Mouse (Mus musculus) forebrain, postnatal 0 days (tissue): ENCODE data around the gene AL732309.1. TPM values are rescaled to one million over a fixed set of nuclear protein-coding genes. Genes with fewer than 3 reads are reported as not detected.

Experiments
- ATAC-seq: fragments of 200-750 bp; cut with Nextera tagmentation; 2 replicates; pipeline ENCODE4 v1.8.0; 2017; ENCODE audit warnings: mild to moderate bottlenecking, moderate library complexity
- DNase-seq: peaks from one replicate; pipeline ENCODE4 v3.0.0-alpha.2; 2015
- H3K27ac ChIP-seq: fragments of 300-500 bp; sonication (generic); 2 replicates; pipeline ENCODE4 v1.5.1; 2014; ENCODE audit warnings: low read depth, mild to moderate bottlenecking, antibody characterized with exemption, low read length, moderate library complexity, mixed read lengths
- H3K27me3 ChIP-seq: fragments of 300-500 bp; sonication (generic); 2 replicates; pipeline ENCODE4 v1.6.1; 2014; ENCODE audit warnings: mild to moderate bottlenecking, low read length, mixed read lengths; ENCODE audit not compliant: insufficient read depth
- H3K36me3 ChIP-seq: fragments of 300-500 bp; sonication (generic); 2 replicates; pipeline ENCODE4 v1.6.1; 2014; ENCODE audit warnings: mild to moderate bottlenecking, moderate library complexity; ENCODE audit not compliant: insufficient read depth
- H3K4me1 ChIP-seq: fragments of 300-500 bp; sonication (generic); 2 replicates; pipeline ENCODE4 v1.6.1; 2014; ENCODE audit warnings: antibody characterized with exemption; ENCODE audit not compliant: insufficient read depth
- H3K4me2 ChIP-seq: fragments of 300-500 bp; sonication (generic); 2 replicates; pipeline ENCODE4 v1.6.1; 2014; ENCODE audit warnings: low read depth, mild to moderate bottlenecking, moderate library complexity
- H3K4me3 ChIP-seq: fragments of 300-500 bp; sonication (generic); 2 replicates; pipeline ENCODE4 v1.5.1; 2014; ENCODE audit warnings: low read depth, low read length, mixed read lengths
- H3K9ac ChIP-seq: fragments of 300-500 bp; sonication (generic); 2 replicates; pipeline ENCODE4 v1.6.1; 2014; ENCODE audit warnings: mild to moderate bottlenecking
- H3K9me3 ChIP-seq: fragments of 300-500 bp; sonication (generic); 2 replicates; pipeline ENCODE4 v1.6.1; 2016; ENCODE audit warnings: low read length
- CTCF ChIP-seq: sonication (generic); IDR thresholded peaks from 2 replicates; pipeline ENCODE4 v1.5.1; 2016; ENCODE audit warnings: antibody characterized with exemption, control low read depth, low read depth
- WGBS: fragments of 180-500 bp; shearing (Covaris S2); extraction: QIAGEN DNeasy Blood & Tissue Kit; methylation state at CpG from one replicate; pipeline ENCODE4 v1.1.7; 2014; 5-methylcytosine and 5-hydroxymethylcytosine counted together
- polyA plus RNA-seq: library from polyadenylated mRNA; unstranded; fragments of >200 nt; fragmentation: Nextera tagmentation; extraction: Ambion mirVana; gene quantifications from 2 replicates; pipeline ENCODE4 v1.2.1, GENCODE M21; 2015
- total RNA-seq: library from RNA; depleted of rRNA; stranded (reverse); fragments of >200 nt; gene quantifications from 2 replicates; pipeline ENCODE4 v1.2.3, GENCODE M21; 2014

Gene AL732309.1
- total and polyA plus RNA-seq, 2 experiments from 2014 or later, result 3.0 to 10.1 TPM

DNA sequence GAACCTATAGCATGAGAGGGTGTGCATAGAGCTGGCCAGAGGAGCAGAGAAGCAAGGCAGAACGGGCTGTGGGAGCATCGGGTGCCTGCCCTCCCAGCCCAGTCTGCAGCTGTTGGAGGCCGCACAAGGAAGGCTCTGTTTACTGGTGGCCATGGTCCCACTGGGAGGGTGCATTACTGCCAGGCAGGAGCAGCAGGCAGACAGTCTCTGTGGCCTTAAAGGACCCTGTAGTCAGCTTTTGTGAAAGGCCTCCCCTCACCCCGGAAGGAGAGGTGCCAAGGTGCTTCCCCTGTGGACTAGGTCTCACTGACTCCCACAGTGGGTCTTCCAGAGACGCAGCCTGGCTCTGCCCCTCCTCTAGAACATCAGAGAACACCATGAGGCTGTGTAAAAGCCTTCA lies 19.8 kb downstream of the AL732309.1 start:
- no peak for TF ChIP-seq CTCF
- DNase-seq, result no peak

DNA sequence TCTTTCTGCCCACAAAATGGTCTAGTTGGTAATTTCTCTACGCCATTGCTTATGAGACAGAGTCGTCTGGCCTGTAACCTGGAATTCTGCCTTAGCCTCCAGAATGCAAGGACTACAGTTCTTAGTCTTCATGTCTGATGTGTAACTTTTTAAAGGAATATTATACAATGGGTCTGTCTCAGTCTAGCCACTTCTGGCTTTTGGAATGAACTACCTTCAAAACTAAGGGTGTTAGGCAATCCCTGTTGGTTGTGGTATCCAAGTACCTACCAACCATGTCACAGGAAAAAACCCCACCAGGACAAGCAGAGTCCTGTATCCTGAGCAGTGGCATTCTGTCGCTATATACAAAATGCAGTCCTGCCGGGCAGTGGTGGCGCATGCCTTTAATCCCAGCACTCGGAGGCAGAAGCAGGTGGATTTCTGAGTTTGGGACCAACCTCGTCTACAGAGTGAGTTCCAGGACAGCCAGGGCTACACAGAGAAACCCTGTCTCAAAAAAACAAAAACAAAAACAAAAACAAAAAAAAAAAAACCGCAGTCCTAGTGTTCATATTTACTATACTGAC lies 20.8 kb downstream of the AL732309.1 start:
- Histone ChIP-seq H3K27ac (peak overlapping the region; percentile 96), H3K4me3 (no peak overlapping the region), H3K4me1 (peaks cover 18% of the 10 kb centered on the region; the same call in 1 of the 2 replicates), H3K9ac (no peak overlapping the region), H3K36me3 (no peaks in the 10 kb centered on the region), H3K9me3 (no peaks in the 10 kb centered on the region), H3K27me3 (no peaks in the 10 kb centered on the region), H3K4me2 (peak overlapping the region; percentile 58; the same call in 1 of the 2 replicates)
- WGBS, result 73% methylated on average over 8 of the region's 8 CpGs
- TF ChIP-seq CTCF, result no peak
- DNase-seq (no peak), ATAC-seq (no peak)

More for the DNA sequence above, 19.8 kb downstream of the AL732309.1 start:
- H3K27me3 ChIP-seq, result no peaks in the 10 kb centered on the region
- H3K9ac ChIP-seq, result no peak overlapping the region
- no peaks in the 10 kb centered on the region for H3K36me3 ChIP-seq
- no peak for ATAC-seq
- H3K4me3 ChIP-seq, result no peak overlapping the region
- no peaks in the 10 kb centered on the region for H3K9me3 ChIP-seq
- 83% methylated on average over 5 of the region's 5 CpGs for WGBS
- H3K27ac ChIP-seq, result no peak overlapping the region; the same call in 1 of the 2 replicates
- H3K4me2 ChIP-seq, result no peak overlapping the region
- H3K4me1 ChIP-seq, result peaks cover 18% of the 10 kb centered on the region; the same call in 1 of the 2 replicates

DNA sequence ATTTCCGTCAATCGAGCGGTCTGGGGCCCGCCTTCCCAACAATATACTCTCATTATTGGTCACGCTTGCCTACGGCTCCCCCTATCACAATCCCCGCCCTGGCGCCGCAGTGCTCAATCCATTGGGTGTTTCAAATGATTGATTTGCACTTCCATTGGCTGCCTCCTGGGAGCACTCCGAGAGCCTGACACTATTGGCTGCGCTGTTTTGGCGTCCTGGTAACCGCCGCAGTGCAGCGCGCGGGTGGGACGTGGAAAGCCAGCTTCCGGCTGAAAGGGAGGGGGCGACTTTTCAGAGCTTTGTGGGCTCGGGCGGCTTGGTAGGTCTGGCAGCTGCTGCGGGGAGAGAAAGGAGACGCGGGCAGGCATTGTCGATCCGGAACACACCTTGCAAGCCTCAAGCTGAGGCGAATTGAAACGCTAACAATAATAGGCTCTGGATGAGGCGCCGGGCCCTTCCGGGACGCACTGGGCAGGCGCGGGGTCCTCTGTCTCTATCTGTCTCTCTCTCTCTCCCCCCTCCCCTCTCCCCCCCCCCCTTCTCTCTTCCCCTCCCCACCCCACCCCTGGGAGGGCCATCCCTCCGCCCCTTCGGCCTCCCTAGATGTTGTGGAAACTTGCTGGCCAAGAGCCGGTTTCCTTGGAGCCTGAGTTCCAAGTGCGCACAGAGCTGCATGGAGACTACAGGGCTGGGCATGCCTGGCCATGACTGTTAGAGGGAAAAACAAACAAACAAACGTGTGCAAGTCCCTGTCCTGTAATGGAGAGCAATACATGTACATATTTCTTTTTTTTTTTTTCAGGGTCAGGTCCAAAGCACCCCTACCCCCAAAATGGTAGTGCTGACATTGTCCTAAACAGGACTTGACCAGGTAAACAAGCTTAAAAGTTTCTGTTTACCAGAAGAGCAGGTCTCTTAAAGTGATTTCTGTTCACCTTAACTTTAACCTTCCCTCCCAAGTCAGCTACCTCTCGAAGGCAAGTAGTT lies 21.6 kb downstream of the AL732309.1 start:
- ATAC-seq, result peak; percentile 96
- 0 out of 2 replicates have a peak, but pooled peaks have one; percentile 11 for TF ChIP-seq CTCF
- Histone ChIP-seq H3K9ac (peak overlapping the region; percentile 63), H3K4me3 (peak overlapping the region; percentile 88), H3K9me3 (no peaks in the 10 kb centered on the region), H3K36me3 (no peaks in the 10 kb centered on the region), H3K4me1 (peaks cover 18% of the 10 kb centered on the region; the same call in 1 of the 2 replicates), H3K27me3 (no peaks in the 10 kb centered on the region), H3K4me2 (peak overlapping the region; percentile 58), H3K27ac (peak overlapping the region; percentile 96)
- WGBS, result 2% methylated on average over 41 of the region's 41 CpGs
- DNase-seq, result peak; percentile 100

DNA sequence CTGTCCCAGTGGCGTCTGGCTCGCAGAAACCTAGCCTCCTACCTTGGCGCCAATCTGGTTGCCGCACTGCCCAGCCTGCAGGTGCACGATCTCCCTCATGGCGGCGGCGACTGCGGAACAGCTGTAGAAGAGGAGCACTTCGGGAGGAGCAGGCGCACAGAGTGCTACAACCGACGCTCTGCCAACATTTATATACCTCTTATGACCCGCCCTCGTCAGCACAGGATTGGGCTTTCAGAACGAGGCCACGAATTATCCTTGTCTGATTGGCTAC lies 22.2 kb downstream of the AL732309.1 start, which contains the start of gene Tubb4b:
Gene Tubb4b, minus strand, starts transcription at position 211 of the 274 bp plus-strand sequence.
- Histone ChIP-seq H3K36me3 (no peaks in the 10 kb centered on the region), H3K27ac (peak within 1 kb of the TSS; percentile 96), H3K4me2 (peak within 1 kb of the TSS; percentile 78), H3K27me3 (no peaks in the 10 kb centered on the region), H3K4me1 (peaks cover 18% of the 10 kb centered on the region; the same call in 1 of the 2 replicates), H3K9ac (peak within 1 kb of the TSS; percentile 86), H3K9me3 (no peaks in the 10 kb centered on the region), H3K4me3 (peak within 1 kb of the TSS; percentile 88)
- ATAC-seq, result no peak
- DNase-seq, result no peak
- WGBS, result 3% methylated on average over 17 of the region's 17 CpGs
- TF ChIP-seq CTCF, result peak; percentile 60

DNA sequence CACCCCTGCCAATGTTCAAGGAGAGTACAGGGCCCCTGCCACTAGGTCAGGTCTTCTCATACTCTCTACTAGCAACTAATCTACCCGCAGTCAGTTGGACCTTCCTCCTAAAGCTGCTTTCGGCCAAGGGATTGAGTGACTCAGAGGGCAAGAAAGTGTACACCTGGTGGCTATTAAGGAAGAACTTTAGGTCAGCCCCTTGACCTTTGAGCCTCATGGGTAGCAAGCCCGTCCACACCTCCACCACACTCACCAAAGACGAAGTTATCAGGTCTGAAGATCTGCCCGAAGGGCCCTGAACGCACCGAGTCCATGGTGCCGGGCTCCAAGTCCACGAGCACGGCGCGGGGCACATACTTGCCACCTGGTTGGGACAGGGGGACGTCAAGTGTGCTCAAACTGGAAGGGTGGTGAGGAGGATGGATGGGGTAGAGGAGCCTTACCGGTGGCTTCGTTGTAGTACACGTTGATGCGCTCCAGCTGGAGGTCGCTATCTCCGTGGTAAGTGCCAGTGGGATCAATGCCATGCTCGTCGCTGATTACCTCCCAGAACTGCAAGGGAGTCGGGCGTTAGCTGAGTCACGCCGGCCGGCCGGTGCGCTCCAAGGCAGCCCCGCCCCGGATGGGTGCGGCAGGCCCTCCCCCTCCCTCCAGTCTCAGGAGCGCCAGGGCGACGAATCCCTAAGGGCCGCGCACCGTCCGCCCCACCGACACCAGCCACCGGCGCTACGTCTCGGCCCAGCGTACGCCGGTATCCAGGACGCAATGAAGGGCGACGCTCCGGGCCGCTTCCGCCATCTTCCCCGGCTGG lies 22.8 kb downstream of the AL732309.1 start:
- H3K4me1 ChIP-seq, result peaks cover 15% of the 10 kb centered on the region; the same call in 1 of the 2 replicates
- TF ChIP-seq CTCF, result no peak
- H3K9me3 ChIP-seq, result no peaks in the 10 kb centered on the region
- peak overlapping the region; percentile 88 for H3K4me3 ChIP-seq
- no peaks in the 10 kb centered on the region for H3K36me3 ChIP-seq
- H3K9ac ChIP-seq, result peak overlapping the region; percentile 86
- WGBS, result 3% methylated on average over 53 of the region's 53 CpGs
- H3K4me2 ChIP-seq, result peak overlapping the region; percentile 78
- peak overlapping the region; percentile 92 for H3K27ac ChIP-seq
- no peaks in the 10 kb centered on the region for H3K27me3 ChIP-seq
- no peak for DNase-seq
- peak; percentile 7 for ATAC-seq

DNA sequence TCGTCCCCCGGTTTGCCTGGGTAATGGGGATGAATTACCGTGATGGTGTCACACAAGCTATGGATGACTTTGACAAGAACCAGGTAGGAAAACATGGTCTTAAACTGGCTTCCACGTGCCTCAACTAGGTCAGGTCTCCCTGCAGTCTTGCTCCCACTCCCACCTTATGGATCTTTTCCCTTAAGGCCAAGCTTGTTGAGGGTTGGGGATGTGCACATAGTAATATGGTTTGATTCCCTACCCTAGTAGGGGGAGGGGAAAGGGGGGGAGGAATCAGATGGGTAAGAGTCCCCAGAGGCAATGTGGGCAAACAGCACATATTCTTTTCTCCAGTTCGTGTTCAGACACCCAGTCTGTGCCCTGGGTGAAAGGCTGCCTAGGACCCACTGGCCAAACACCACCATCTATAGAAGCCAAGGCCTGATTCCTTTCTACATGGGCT lies 25.3 kb downstream of the AL732309.1 start:
- TF ChIP-seq CTCF, result no peak
- H3K27me3 ChIP-seq, result no peaks in the 10 kb centered on the region
- no peak for ATAC-seq
- H3K4me3 ChIP-seq, result no peak overlapping the region
- WGBS, result 73% methylated on average over 5 of the region's 5 CpGs
- H3K4me1 ChIP-seq, result 0 out of 2 replicates have a peak, but pooled peaks cover 11% of the 10 kb centered on the region
- no peak overlapping the region for H3K4me2 ChIP-seq
- no peaks in the 10 kb centered on the region for H3K9me3 ChIP-seq
- no peak for DNase-seq
- H3K27ac ChIP-seq, result no peak overlapping the region
- no peak overlapping the region for H3K9ac ChIP-seq
- no peaks in the 10 kb centered on the region for H3K36me3 ChIP-seq
